Mouse (Mus musculus) ovary, adult 18-20 months (tissue): Measurements from ENCODE around the gene Cacna1e.

Source experiments
- DNase-seq: peaks from one replicate; pipeline ENCODE4 v3.0.0; 2022; ENCODE audit warnings: low spot score, mixed read lengths

The Cacna1e gene

GRCm38 (mm10) chr1:154622666-154623653, 261.3 kb downstream of the Cacna1e start:
- DNase-seq: no peak

GRCm38 (mm10) chr1:154617743-154618455, 266.4 kb downstream of the Cacna1e start:
- DNase-seq: no peak

GRCm38 (mm10) chr1:154615759-154616158, 268.5 kb downstream of the Cacna1e start:
- no peak for DNase-seq

- no peak for DNase-seq
Measured at GRCm38 (mm10) chr1:154608516-154608915, 275.8 kb downstream of the Cacna1e start.

- DNase-seq: no peak
Measured at GRCm38 (mm10) chr1:154607406-154607805, 276.9 kb downstream of the Cacna1e start.

GRCm38 (mm10) chr1:154605601-154606000, 278.7 kb downstream of the Cacna1e start:
- no peak for DNase-seq

GRCm38 (mm10) chr1:154603781-154604180, 280.5 kb downstream of the Cacna1e start:
- no peak for DNase-seq

- no peak for DNase-seq
Measured at GRCm38 (mm10) chr1:154602531-154602930, 281.8 kb downstream of the Cacna1e start.

GRCm38 (mm10) chr1:154582516-154582915, 301.8 kb downstream of the Cacna1e start:
- no peak for DNase-seq

- no peak for DNase-seq
Measured at GRCm38 (mm10) chr1:154579929-154580328, 304.4 kb downstream of the Cacna1e start.

- no peak for DNase-seq
Measured at GRCm38 (mm10) chr1:154578748-154579147, 305.6 kb downstream of the Cacna1e start.

- no peak for DNase-seq
Measured at GRCm38 (mm10) chr1:154576418-154576817, 307.9 kb downstream of the Cacna1e start.

- DNase-seq: no peak
Measured at GRCm38 (mm10) chr1:154566026-154566425, 318.3 kb downstream of the Cacna1e start.

GRCm38 (mm10) chr1:154555811-154556210, 328.5 kb downstream of the Cacna1e start:
- no peak for DNase-seq

- no peak for DNase-seq
Measured at GRCm38 (mm10) chr1:154553132-154553531, 331.2 kb downstream of the Cacna1e start.

GRCm38 (mm10) chr1:154537445-154537844, 346.9 kb downstream of the Cacna1e start:
- DNase-seq: no peak

- no peak for DNase-seq
Measured at GRCm38 (mm10) chr1:154536763-154537162, 347.5 kb downstream of the Cacna1e start.

- DNase-seq: no peak
Measured at GRCm38 (mm10) chr1:154532987-154533940, 351.0 kb downstream of the Cacna1e start.

GRCm38 (mm10) chr1:154529666-154530065, 354.6 kb downstream of the Cacna1e start:
- no peak for DNase-seq

- DNase-seq: no peak
Measured at GRCm38 (mm10) chr1:154528803-154529202, 355.5 kb downstream of the Cacna1e start.

- no peak for DNase-seq
Measured at GRCm38 (mm10) chr1:154520715-154521114, 363.6 kb downstream of the Cacna1e start.

GRCm38 (mm10) chr1:154515350-154515749, 369.0 kb downstream of the Cacna1e start:
- no peak for DNase-seq
